Mouse (Mus musculus): ENCODE data around the gene Mgl2. TPM values are rescaled to one million over a fixed set of nuclear protein-coding genes. Genes with fewer than 3 reads are reported as not detected.

Mgl2 gene
- 26.9 TPM for polyA plus RNA-seq (2014; fragmentation: Illumina TruSeq; extraction: RNeasy Lipid Tissue Mini Kit (QIAGEN cat#74804); ENCODE audit: insufficient read depth, low read depth, low replicate concordance)

GRCm38 (mm10) chr11:70129926-70130379, at the start of gene Mgl2:
Gene Mgl2 (plus strand): TSS chr11:70130329.

GRCm38 (mm10) chr11:70091986-70092783, 37.9 kb upstream of the Mgl2 start, which contains the start of gene Asgr2:
Gene Asgr2 (plus strand): TSS chr11:70092644.

GRCm38 (mm10) chr11:70155897-70156296, 25.8 kb downstream of the Mgl2 start, which contains the start of gene Clec10a:
Gene Clec10a (plus strand): TSS chr11:70156197.

Other genes starting within 250 kb of the Mgl2 start
- gene Kctd11, start 248.9 kb upstream of the Mgl2 start, polyA plus RNA-seq (2014; fragmentation: Illumina TruSeq; extraction: RNeasy Lipid Tissue Mini Kit (QIAGEN cat#74804); ENCODE audit: insufficient read depth, low read depth, low replicate concordance), result 11.2 TPM
- gene Acap1, start 234.8 kb upstream of the Mgl2 start, polyA plus RNA-seq (2014; fragmentation: Illumina TruSeq; extraction: RNeasy Lipid Tissue Mini Kit (QIAGEN cat#74804); ENCODE audit: insufficient read depth, low read depth, low replicate concordance), result 9.7 TPM
- gene 2810408A11Rik, start 229.3 kb upstream of the Mgl2 start, polyA plus RNA-seq (2014; fragmentation: Illumina TruSeq; extraction: RNeasy Lipid Tissue Mini Kit (QIAGEN cat#74804); ENCODE audit: insufficient read depth, low read depth, low replicate concordance), result 0.77 TPM
- 9.9 TPM for gene Neurl4, start 229.3 kb upstream of the Mgl2 start, polyA plus RNA-seq (2014; fragmentation: Illumina TruSeq; extraction: RNeasy Lipid Tissue Mini Kit (QIAGEN cat#74804); ENCODE audit: insufficient read depth, low read depth, low replicate concordance)
- gene Gps2, start 216.4 kb upstream of the Mgl2 start, polyA plus RNA-seq (2014; fragmentation: Illumina TruSeq; extraction: RNeasy Lipid Tissue Mini Kit (QIAGEN cat#74804); ENCODE audit: insufficient read depth, low read depth, low replicate concordance), result 43.0 TPM
- gene Eif5a, start 208.4 kb upstream of the Mgl2 start, polyA plus RNA-seq (2014; fragmentation: Illumina TruSeq; extraction: RNeasy Lipid Tissue Mini Kit (QIAGEN cat#74804); ENCODE audit: insufficient read depth, low read depth, low replicate concordance), result 466 TPM
- gene Ybx2, start 194.5 kb upstream of the Mgl2 start, polyA plus RNA-seq (2014; fragmentation: Illumina TruSeq; extraction: RNeasy Lipid Tissue Mini Kit (QIAGEN cat#74804); ENCODE audit: insufficient read depth, low read depth, low replicate concordance), result 1.3 TPM
- gene Slc2a4, start 182.1 kb upstream of the Mgl2 start, polyA plus RNA-seq (2014; fragmentation: Illumina TruSeq; extraction: RNeasy Lipid Tissue Mini Kit (QIAGEN cat#74804); ENCODE audit: insufficient read depth, low read depth, low replicate concordance), result 8.1 TPM
- 60.8 TPM for gene Cldn7, start 165.6 kb upstream of the Mgl2 start, polyA plus RNA-seq (2014; fragmentation: Illumina TruSeq; extraction: RNeasy Lipid Tissue Mini Kit (QIAGEN cat#74804); ENCODE audit: insufficient read depth, low read depth, low replicate concordance)
- 86.4 TPM for gene Ctdnep1, start 149.2 kb upstream of the Mgl2 start, polyA plus RNA-seq (2014; fragmentation: Illumina TruSeq; extraction: RNeasy Lipid Tissue Mini Kit (QIAGEN cat#74804); ENCODE audit: insufficient read depth, low read depth, low replicate concordance)
- gene Elp5, start 147.8 kb upstream of the Mgl2 start, polyA plus RNA-seq (2014; fragmentation: Illumina TruSeq; extraction: RNeasy Lipid Tissue Mini Kit (QIAGEN cat#74804); ENCODE audit: insufficient read depth, low read depth, low replicate concordance), result 40.7 TPM
- 466 TPM for gene Gabarap, start 139.2 kb upstream of the Mgl2 start, polyA plus RNA-seq (2014; fragmentation: Illumina TruSeq; extraction: RNeasy Lipid Tissue Mini Kit (QIAGEN cat#74804); ENCODE audit: insufficient read depth, low read depth, low replicate concordance)
- gene Phf23, start 134.6 kb upstream of the Mgl2 start, polyA plus RNA-seq (2014; fragmentation: Illumina TruSeq; extraction: RNeasy Lipid Tissue Mini Kit (QIAGEN cat#74804); ENCODE audit: insufficient read depth, low read depth, low replicate concordance), result 39.5 TPM
- 6.0 TPM for gene Dvl2, start 129.7 kb upstream of the Mgl2 start, polyA plus RNA-seq (2014; fragmentation: Illumina TruSeq; extraction: RNeasy Lipid Tissue Mini Kit (QIAGEN cat#74804); ENCODE audit: insufficient read depth, low read depth, low replicate concordance)
- 82.7 TPM for gene Acadvl, start 114.9 kb upstream of the Mgl2 start, polyA plus RNA-seq (2014; fragmentation: Illumina TruSeq; extraction: RNeasy Lipid Tissue Mini Kit (QIAGEN cat#74804); ENCODE audit: insufficient read depth, low read depth, low replicate concordance)
- 7.3 TPM for gene Dlg4, start 113.4 kb upstream of the Mgl2 start, polyA plus RNA-seq (2014; fragmentation: Illumina TruSeq; extraction: RNeasy Lipid Tissue Mini Kit (QIAGEN cat#74804); ENCODE audit: insufficient read depth, low read depth, low replicate concordance)
- 13.1 TPM for gene Asgr1, start 76.2 kb upstream of the Mgl2 start, polyA plus RNA-seq (2014; fragmentation: Illumina TruSeq; extraction: RNeasy Lipid Tissue Mini Kit (QIAGEN cat#74804); ENCODE audit: insufficient read depth, low read depth, low replicate concordance)
- 0.41 TPM for gene Asgr2, start 37.7 kb upstream of the Mgl2 start, polyA plus RNA-seq (2014; fragmentation: Illumina TruSeq; extraction: RNeasy Lipid Tissue Mini Kit (QIAGEN cat#74804); ENCODE audit: insufficient read depth, low read depth, low replicate concordance)
- gene Clec10a, start 25.9 kb downstream of the Mgl2 start, polyA plus RNA-seq (2014; fragmentation: Illumina TruSeq; extraction: RNeasy Lipid Tissue Mini Kit (QIAGEN cat#74804); ENCODE audit: insufficient read depth, low read depth, low replicate concordance), result 14.5 TPM
- 54.5 TPM for gene Slc16a11, start 82.4 kb downstream of the Mgl2 start, polyA plus RNA-seq (2014; fragmentation: Illumina TruSeq; extraction: RNeasy Lipid Tissue Mini Kit (QIAGEN cat#74804); ENCODE audit: insufficient read depth, low read depth, low replicate concordance)
- 4.1 TPM for gene Slc16a13, start 90.7 kb downstream of the Mgl2 start, polyA plus RNA-seq (2014; fragmentation: Illumina TruSeq; extraction: RNeasy Lipid Tissue Mini Kit (QIAGEN cat#74804); ENCODE audit: insufficient read depth, low read depth, low replicate concordance)
- gene Bcl6b, start 99.5 kb downstream of the Mgl2 start, polyA plus RNA-seq (2014; fragmentation: Illumina TruSeq; extraction: RNeasy Lipid Tissue Mini Kit (QIAGEN cat#74804); ENCODE audit: insufficient read depth, low read depth, low replicate concordance), result 15.8 TPM
- 69.1 TPM for gene 0610010K14Rik, start 107.6 kb downstream of the Mgl2 start, polyA plus RNA-seq (2014; fragmentation: Illumina TruSeq; extraction: RNeasy Lipid Tissue Mini Kit (QIAGEN cat#74804); ENCODE audit: insufficient read depth, low read depth, low replicate concordance)
- gene Gm21988, start 109.5 kb downstream of the Mgl2 start, polyA plus RNA-seq (2014; fragmentation: Illumina TruSeq; extraction: RNeasy Lipid Tissue Mini Kit (QIAGEN cat#74804); ENCODE audit: insufficient read depth, low read depth, low replicate concordance), result 8.1 TPM
- 203 TPM for gene Rnasek, start 109.5 kb downstream of the Mgl2 start, polyA plus RNA-seq (2014; fragmentation: Illumina TruSeq; extraction: RNeasy Lipid Tissue Mini Kit (QIAGEN cat#74804); ENCODE audit: insufficient read depth, low read depth, low replicate concordance)
- gene Alox12, start 125.0 kb downstream of the Mgl2 start, polyA plus RNA-seq (2014; fragmentation: Illumina TruSeq; extraction: RNeasy Lipid Tissue Mini Kit (QIAGEN cat#74804); ENCODE audit: insufficient read depth, low read depth, low replicate concordance), result 2.8 TPM
- gene Alox12e, start 192.3 kb downstream of the Mgl2 start, polyA plus RNA-seq (2014; fragmentation: Illumina TruSeq; extraction: RNeasy Lipid Tissue Mini Kit (QIAGEN cat#74804); ENCODE audit: insufficient read depth, low read depth, low replicate concordance), result not detected
- 3.7 TPM for gene Alox15, start 221.7 kb downstream of the Mgl2 start, polyA plus RNA-seq (2014; fragmentation: Illumina TruSeq; extraction: RNeasy Lipid Tissue Mini Kit (QIAGEN cat#74804); ENCODE audit: insufficient read depth, low read depth, low replicate concordance)

Data from lung, adult 10 weeks (tissue).